Mouse (Mus musculus): ENCODE measurements around the gene Mt2.

DNA sequence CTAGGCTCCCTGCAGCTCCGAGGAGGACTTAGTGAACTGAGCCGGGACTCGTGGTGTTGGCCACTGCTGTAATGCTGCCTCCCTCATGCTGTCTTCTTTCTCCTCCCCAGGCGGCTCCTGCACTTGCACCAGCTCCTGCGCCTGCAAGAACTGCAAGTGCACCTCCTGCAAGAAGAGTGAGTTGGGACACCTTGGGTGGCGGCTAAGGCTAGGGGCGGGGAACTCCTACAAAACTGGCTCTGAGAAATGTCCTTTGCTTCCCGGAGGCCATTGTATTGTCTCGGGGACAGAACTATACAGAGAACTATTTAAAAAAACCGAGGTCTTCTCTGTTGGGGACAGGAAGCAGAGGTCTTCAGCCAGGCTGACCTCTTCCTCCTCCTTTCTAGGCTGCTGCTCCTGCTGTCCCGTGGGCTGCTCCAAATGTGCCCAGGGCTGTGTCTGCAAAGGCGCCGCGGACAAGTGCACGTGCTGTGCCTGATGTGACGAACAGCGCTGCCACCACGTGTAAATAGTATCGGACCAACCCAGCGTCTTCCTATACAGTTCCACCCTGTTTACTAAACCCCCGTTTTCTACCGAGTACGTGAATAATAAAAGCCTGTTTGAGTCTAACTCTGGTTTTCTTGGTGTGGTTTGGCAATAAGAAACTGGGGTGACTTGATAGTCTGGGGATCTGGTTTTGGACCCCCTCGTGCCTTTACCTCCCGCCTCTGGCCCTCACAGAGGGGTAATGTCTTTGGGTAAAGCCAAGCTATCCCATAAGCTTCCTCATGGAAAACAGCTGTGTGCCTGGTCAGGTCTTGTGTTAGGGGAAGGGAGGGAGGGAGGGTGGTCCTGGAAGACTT lies 7.5 kb downstream of the Mt2 start:
- TF ChIP-seq CTCF (IDR thresholded peaks at IDR 0.05; ENCODE audit: low read depth, low read length) (peak; percentile 12; the same call in 1 of the 2 replicates), POLR2AphosphoS5 (IDR thresholded peaks at IDR 0.05; ENCODE audit: insufficient replicate concordance, low read depth, low read length) (no peak; the same call in 1 of the 2 replicates), GATA1 (IDR thresholded peaks at IDR 0.05; ENCODE audit: borderline replicate concordance, low read length) (no peak), GATA2 (IDR thresholded peaks at IDR 0.05; ENCODE audit: borderline replicate concordance, low read depth, low read length) (no peak), TAL1 (conservative IDR thresholded peaks at IDR 0.05; ENCODE audit: low read depth, low read length) (no peak)
